Mouse (Mus musculus) T-helper 2 cell (primary cell): ENCODE measurements around the gene Mgll.

Experiments used
- in situ Hi-C: fragments of 300-600 bp; cut with MboI, MseI; formaldehyde crosslinking; loops from one replicate; pipeline ENCODE4 v1.15.1; 2025; ENCODE audit warnings: high pct_unique_total_duplicates

Mgll gene

GRCm38 (mm10) chr6:88743601-88744291 is 19.5 kb downstream of the Mgll start:
- in situ Hi-C loops: no loop called here

GRCm38 (mm10) chr6:88745027-88745426 is 20.8 kb downstream of the Mgll start:
- in situ Hi-C loops: loop anchor here (5.0 kb wide), 1 partner anchor 92 kb away; no protein-coding TSS in a partner anchor

GRCm38 (mm10) chr6:88746271-88746670 is 22.1 kb downstream of the Mgll start:
- in situ Hi-C loops: loop anchor here (5.0 kb wide), 1 partner anchor 91 kb away; no protein-coding TSS in a partner anchor

GRCm38 (mm10) chr6:88747296-88748040 is 23.3 kb downstream of the Mgll start:
- in situ Hi-C loops: loop anchor here (5.0 kb wide), 1 partner anchor 90 kb away; no protein-coding TSS in a partner anchor

GRCm38 (mm10) chr6:88750884-88751283 is 26.7 kb downstream of the Mgll start:
- in situ Hi-C loops: loop anchor here (10.0 kb wide), 1 partner anchor 1246 kb away; no protein-coding TSS in a partner anchor

- in situ Hi-C loops: loop anchor here (10.0 kb wide), 1 partner anchor 1248 kb away; no protein-coding TSS in a partner anchor
Measured at GRCm38 (mm10) chr6:88752711-88753219, 28.6 kb downstream of the Mgll start.

GRCm38 (mm10) chr6:88753578-88753977 is 29.4 kb downstream of the Mgll start:
- in situ Hi-C loops: loop anchor here (10.0 kb wide), 1 partner anchor 1249 kb away; no protein-coding TSS in a partner anchor

- in situ Hi-C loops: loop anchor here (10.0 kb wide), 1 partner anchor 1252 kb away; no protein-coding TSS in a partner anchor
Measured at GRCm38 (mm10) chr6:88756992-88757391, 32.8 kb downstream of the Mgll start.

GRCm38 (mm10) chr6:88758074-88758473 is 33.9 kb downstream of the Mgll start:
- in situ Hi-C loops: loop anchor here (10.0 kb wide), 1 partner anchor 1253 kb away; no protein-coding TSS in a partner anchor

- in situ Hi-C loops: loop anchor here (10.0 kb wide), 1 partner anchor 1254 kb away; no protein-coding TSS in a partner anchor
Measured at GRCm38 (mm10) chr6:88758568-88759522, 34.6 kb downstream of the Mgll start.

GRCm38 (mm10) chr6:88759793-88760453 is 35.7 kb downstream of the Mgll start:
- in situ Hi-C loops: loop anchor here (10.0 kb wide), 1 partner anchor 1255 kb away; no protein-coding TSS in a partner anchor

- in situ Hi-C loops: no loop called here
Measured at GRCm38 (mm10) chr6:88760935-88761635, 36.9 kb downstream of the Mgll start.

GRCm38 (mm10) chr6:88761684-88762439 is 37.6 kb downstream of the Mgll start:
- in situ Hi-C loops: no loop called here

- in situ Hi-C loops: no loop called here
Measured at GRCm38 (mm10) chr6:88762440-88763196, 38.4 kb downstream of the Mgll start.

GRCm38 (mm10) chr6:88763518-88764077 is 39.4 kb downstream of the Mgll start:
- in situ Hi-C loops: no loop called here

GRCm38 (mm10) chr6:88764281-88764680 is 40.1 kb downstream of the Mgll start:
- in situ Hi-C loops: no loop called here

GRCm38 (mm10) chr6:88767740-88768139 is 43.5 kb downstream of the Mgll start:
- in situ Hi-C loops: no loop called here

GRCm38 (mm10) chr6:88769723-88770122 is 45.5 kb downstream of the Mgll start:
- in situ Hi-C loops: no loop called here
